Mouse (Mus musculus) G1E (cell line): ENCODE data around the gene Serpina1f.

ENCODE experiments used
- CTCF ChIP-seq: IDR thresholded peaks from 2 replicates; pipeline ENCODE4 v1.5.1; 2012; ENCODE audit warnings: low read depth, low read length, inconsistent platforms, mixed read lengths
- POLR2AphosphoS5 ChIP-seq: IDR thresholded peaks from 2 replicates; pipeline ENCODE4 v1.6.1; 2012; ENCODE audit warnings: low read depth, low read length, inconsistent platforms; ENCODE audit not compliant: insufficient replicate concordance
- TAL1 ChIP-seq: conservative IDR thresholded peaks from 2 replicates; pipeline ENCODE4 v1.6.1; 2012; ENCODE audit warnings: low read depth, low read length, inconsistent platforms, mixed read lengths

DNA sequence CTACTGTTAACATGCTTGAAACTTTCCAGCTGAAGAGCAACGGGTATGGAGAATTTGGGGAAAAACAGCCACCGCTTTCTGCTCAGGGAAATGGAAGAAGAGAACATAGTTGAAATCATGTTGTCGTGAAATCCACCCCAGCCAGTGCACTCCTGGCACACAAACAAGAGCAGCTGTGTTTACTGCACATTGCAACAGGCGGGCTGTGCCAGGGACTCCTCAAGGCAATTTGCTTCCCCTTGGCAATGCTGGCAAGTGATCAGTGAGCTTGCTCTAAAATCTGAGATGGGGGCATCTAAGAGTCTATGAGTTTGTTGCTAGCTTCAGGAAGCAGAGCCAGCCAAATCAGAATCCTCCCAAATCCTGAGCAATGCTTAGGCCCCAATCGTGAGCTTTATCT, 25.0 kb downstream of the Serpina1f start:
- TF ChIP-seq CTCF (no peak), POLR2AphosphoS5 (no peak), TAL1 (no peak)
